Mouse (Mus musculus): ENCODE results near the gene Efl1. TPM values are rescaled to one million over a fixed set of nuclear protein-coding genes. Genes with fewer than 3 reads are reported as not detected.

Efl1 gene
- polyA plus RNA-seq, 1 experiment from 2014 or later, result 31.0 TPM

- Histone ChIP-seq H3K27ac (ENCODE audit: low read depth) (no peak overlapping the region), H3K4me1 (replicated peaks; ENCODE audit: control insufficient read depth, insufficient read depth, low read length) (peaks cover 28% of the 10 kb centered on the region), H3K27me3 (replicated peaks; ENCODE audit: control insufficient read depth, insufficient read depth, low read length) (no peaks in the 10 kb centered on the region), H3K36me3 (ENCODE audit: control insufficient read depth, insufficient read depth, low read length) (no peaks in the 10 kb centered on the region), H3K4me3 (ENCODE audit: low read depth, low read length) (no peak overlapping the region), H3K4me2 (ENCODE audit: low read length) (no peak overlapping the region), H3K9ac (ENCODE audit: low read length) (no peak overlapping the region), H3K9me3 (ENCODE audit: control insufficient read depth, low read length) (no peaks in the 10 kb centered on the region)
- DNase-seq (ENCODE audit: low spot score), result no peak
- 68% methylated on average over 6 of the region's 6 CpGs for WGBS
- ATAC-seq (replicated peaks; ENCODE audit: low FRiP score, low TSS enrichment, low read depth), result no peak
Measured at GRCm38 (mm10) chr7:82773884-82774283, 125.5 kb downstream of the Efl1 start.

- no peak overlapping the region for H3K4me2 ChIP-seq (ENCODE audit: low read length)
- WGBS, result 93% methylated on average over 3 of the region's 3 CpGs
Measured at GRCm38 (mm10) chr7:82775090-82775489, 126.7 kb downstream of the Efl1 start.

GRCm38 (mm10) chr7:82783071-82783470 is 134.7 kb downstream of the Efl1 start:
- Histone ChIP-seq H3K9ac (ENCODE audit: low read length) (no peak overlapping the region), H3K4me1 (replicated peaks; ENCODE audit: control insufficient read depth, insufficient read depth, low read length) (no peaks in the 10 kb centered on the region), H3K36me3 (ENCODE audit: control insufficient read depth, insufficient read depth, low read length) (no peaks in the 10 kb centered on the region), H3K9me3 (ENCODE audit: control insufficient read depth, low read length) (no peaks in the 10 kb centered on the region), H3K27me3 (replicated peaks; ENCODE audit: control insufficient read depth, insufficient read depth, low read length) (no peaks in the 10 kb centered on the region), H3K27ac (ENCODE audit: low read depth) (no peak overlapping the region), H3K4me2 (ENCODE audit: low read length) (no peak overlapping the region), H3K4me3 (ENCODE audit: low read depth, low read length) (no peak overlapping the region)
- DNase-seq (ENCODE audit: low spot score), result no peak
- ATAC-seq (replicated peaks; ENCODE audit: low FRiP score, low TSS enrichment, low read depth), result no peak
- WGBS, result 72% methylated on average over 2 of the region's 2 CpGs

More at GRCm38 (mm10) chr7:82775090-82775489, 126.7 kb downstream of the Efl1 start:
- H3K9me3 ChIP-seq (ENCODE audit: control insufficient read depth, low read length), result no peaks in the 10 kb centered on the region
- no peaks in the 10 kb centered on the region for H3K27me3 ChIP-seq (replicated peaks; ENCODE audit: control insufficient read depth, insufficient read depth, low read length)
- DNase-seq (ENCODE audit: low spot score) (no peak), ATAC-seq (replicated peaks; ENCODE audit: low FRiP score, low TSS enrichment, low read depth) (no peak)
- H3K9ac ChIP-seq (ENCODE audit: low read length), result no peak overlapping the region
- H3K4me3 ChIP-seq (ENCODE audit: low read depth, low read length), result no peak overlapping the region
- no peak overlapping the region for H3K27ac ChIP-seq (ENCODE audit: low read depth)
- no peaks in the 10 kb centered on the region for H3K36me3 ChIP-seq (ENCODE audit: control insufficient read depth, insufficient read depth, low read length)
- H3K4me1 ChIP-seq (replicated peaks; ENCODE audit: control insufficient read depth, insufficient read depth, low read length), result peaks cover 18% of the 10 kb centered on the region

GRCm38 (mm10) chr7:82783693-82784092 is 135.3 kb downstream of the Efl1 start:
- Histone ChIP-seq H3K9ac (ENCODE audit: low read length) (no peak overlapping the region), H3K9me3 (ENCODE audit: control insufficient read depth, low read length) (no peaks in the 10 kb centered on the region), H3K27ac (ENCODE audit: low read depth) (no peak overlapping the region), H3K4me3 (ENCODE audit: low read depth, low read length) (no peak overlapping the region), H3K4me2 (ENCODE audit: low read length) (no peak overlapping the region), H3K36me3 (ENCODE audit: control insufficient read depth, insufficient read depth, low read length) (no peaks in the 10 kb centered on the region), H3K4me1 (replicated peaks; ENCODE audit: control insufficient read depth, insufficient read depth, low read length) (no peaks in the 10 kb centered on the region), H3K27me3 (replicated peaks; ENCODE audit: control insufficient read depth, insufficient read depth, low read length) (no peaks in the 10 kb centered on the region)
- ATAC-seq (replicated peaks; ENCODE audit: low FRiP score, low TSS enrichment, low read depth), result no peak
- DNase-seq (ENCODE audit: low spot score), result no peak
- 33% methylated on average over 6 of the region's 6 CpGs for WGBS

GRCm38 (mm10) chr7:82785335-82785934 is 137.0 kb downstream of the Efl1 start:
- Histone ChIP-seq H3K4me3 (ENCODE audit: low read depth, low read length) (no peak overlapping the region), H3K27me3 (replicated peaks; ENCODE audit: control insufficient read depth, insufficient read depth, low read length) (no peaks in the 10 kb centered on the region), H3K4me1 (replicated peaks; ENCODE audit: control insufficient read depth, insufficient read depth, low read length) (no peaks in the 10 kb centered on the region), H3K9me3 (ENCODE audit: control insufficient read depth, low read length) (no peaks in the 10 kb centered on the region), H3K27ac (ENCODE audit: low read depth) (no peak overlapping the region), H3K4me2 (ENCODE audit: low read length) (no peak overlapping the region), H3K36me3 (ENCODE audit: control insufficient read depth, insufficient read depth, low read length) (no peaks in the 10 kb centered on the region), H3K9ac (ENCODE audit: low read length) (no peak overlapping the region)
- WGBS, result 64% methylated on average over 6 of the region's 6 CpGs
- no peak for DNase-seq (ENCODE audit: low spot score)
- no peak for ATAC-seq (replicated peaks; ENCODE audit: low FRiP score, low TSS enrichment, low read depth)

- 62% methylated on average over 2 of the region's 2 CpGs for WGBS
- H3K4me1 ChIP-seq (replicated peaks; ENCODE audit: control insufficient read depth, insufficient read depth, low read length), result no peaks in the 10 kb centered on the region
Measured at GRCm38 (mm10) chr7:82785970-82786647, 137.7 kb downstream of the Efl1 start.

GRCm38 (mm10) chr7:82792644-82793043 is 144.2 kb downstream of the Efl1 start:
- no peak overlapping the region for H3K4me3 ChIP-seq (ENCODE audit: low read depth, low read length)
- no peak overlapping the region for H3K4me2 ChIP-seq (ENCODE audit: low read length)
- ATAC-seq (replicated peaks; ENCODE audit: low FRiP score, low TSS enrichment, low read depth), result no peak
- 0 out of 2 replicates have a peak, but pooled peaks cover 7% of the 10 kb centered on the region for H3K4me1 ChIP-seq (replicated peaks; ENCODE audit: control insufficient read depth, insufficient read depth, low read length)
- whole genome bisulfite sequencing, result 27% methylated on average over 2 of the region's 2 CpGs
- H3K27me3 ChIP-seq (replicated peaks; ENCODE audit: control insufficient read depth, insufficient read depth, low read length), result no peaks in the 10 kb centered on the region
- H3K36me3 ChIP-seq (ENCODE audit: control insufficient read depth, insufficient read depth, low read length), result no peaks in the 10 kb centered on the region
- no peak overlapping the region for H3K27ac ChIP-seq (ENCODE audit: low read depth)
- no peaks in the 10 kb centered on the region for H3K9me3 ChIP-seq (ENCODE audit: control insufficient read depth, low read length)
- H3K9ac ChIP-seq (ENCODE audit: low read length), result no peak overlapping the region
- no peak for DNase-seq (ENCODE audit: low spot score)

More at GRCm38 (mm10) chr7:82785970-82786647, 137.7 kb downstream of the Efl1 start:
- no peak overlapping the region for H3K9ac ChIP-seq (ENCODE audit: low read length)
- no peaks in the 10 kb centered on the region for H3K27me3 ChIP-seq (replicated peaks; ENCODE audit: control insufficient read depth, insufficient read depth, low read length)
- H3K36me3 ChIP-seq (ENCODE audit: control insufficient read depth, insufficient read depth, low read length), result no peaks in the 10 kb centered on the region
- ATAC-seq (replicated peaks; ENCODE audit: low FRiP score, low TSS enrichment, low read depth) (no peak), DNase-seq (ENCODE audit: low spot score) (no peak)
- no peak overlapping the region for H3K4me3 ChIP-seq (ENCODE audit: low read depth, low read length)
- no peak overlapping the region for H3K4me2 ChIP-seq (ENCODE audit: low read length)
- no peak overlapping the region for H3K27ac ChIP-seq (ENCODE audit: low read depth)
- H3K9me3 ChIP-seq (ENCODE audit: control insufficient read depth, low read length), result no peaks in the 10 kb centered on the region

- H3K4me1 ChIP-seq (replicated peaks; ENCODE audit: control insufficient read depth, insufficient read depth, low read length), result 0 out of 2 replicates have a peak, but pooled peaks cover 7% of the 10 kb centered on the region
- no peak overlapping the region for H3K4me3 ChIP-seq (ENCODE audit: low read depth, low read length)
- DNase-seq (ENCODE audit: low spot score) (no peak), ATAC-seq (replicated peaks; ENCODE audit: low FRiP score, low TSS enrichment, low read depth) (no peak)
- no peaks in the 10 kb centered on the region for H3K36me3 ChIP-seq (ENCODE audit: control insufficient read depth, insufficient read depth, low read length)
- no peaks in the 10 kb centered on the region for H3K27me3 ChIP-seq (replicated peaks; ENCODE audit: control insufficient read depth, insufficient read depth, low read length)
- no peak overlapping the region for H3K9ac ChIP-seq (ENCODE audit: low read length)
- H3K4me2 ChIP-seq (ENCODE audit: low read length), result no peak overlapping the region
- no peak overlapping the region for H3K27ac ChIP-seq (ENCODE audit: low read depth)
- WGBS, result 90% methylated on average over 1 of the region's 1 CpGs
- H3K9me3 ChIP-seq (ENCODE audit: control insufficient read depth, low read length), result no peaks in the 10 kb centered on the region
Measured at GRCm38 (mm10) chr7:82793111-82793510, 144.7 kb downstream of the Efl1 start.

GRCm38 (mm10) chr7:82794542-82794941 is 146.1 kb downstream of the Efl1 start:
- Histone ChIP-seq H3K9ac (ENCODE audit: low read length) (no peak overlapping the region), H3K36me3 (ENCODE audit: control insufficient read depth, insufficient read depth, low read length) (no peaks in the 10 kb centered on the region), H3K27me3 (replicated peaks; ENCODE audit: control insufficient read depth, insufficient read depth, low read length) (no peaks in the 10 kb centered on the region), H3K27ac (ENCODE audit: low read depth) (no peak overlapping the region), H3K9me3 (ENCODE audit: control insufficient read depth, low read length) (no peaks in the 10 kb centered on the region), H3K4me1 (replicated peaks; ENCODE audit: control insufficient read depth, insufficient read depth, low read length) (0 out of 2 replicates have a peak, but pooled peaks cover 7% of the 10 kb centered on the region), H3K4me3 (ENCODE audit: low read depth, low read length) (no peak overlapping the region), H3K4me2 (ENCODE audit: low read length) (no peak overlapping the region)
- DNase-seq (ENCODE audit: low spot score) (no peak), ATAC-seq (replicated peaks; ENCODE audit: low FRiP score, low TSS enrichment, low read depth) (peak; percentile 74; the same call in 1 of the 2 replicates)
- WGBS, result 39% methylated on average over 1 of the region's 1 CpGs

Data from intestine, embryonic 14.5 days (tissue).